Mouse (Mus musculus): Measurements from ENCODE around the gene Ifi211. TPM values are rescaled to one million over a fixed set of nuclear protein-coding genes. Genes with fewer than 3 reads are reported as not detected.
A peak's percentile ranks its signal among the peaks of the same experiment; 100 is the strongest.
"Not testable (repeated sequence)": the region's sequence is repeated elsewhere in the genome, so short reads cannot be mapped to it uniquely, and the experiment has no call there.

Gene Ifi211
- polyA plus RNA-seq, 2 experiments: 1.2 to 1.6 TPM

DNA sequence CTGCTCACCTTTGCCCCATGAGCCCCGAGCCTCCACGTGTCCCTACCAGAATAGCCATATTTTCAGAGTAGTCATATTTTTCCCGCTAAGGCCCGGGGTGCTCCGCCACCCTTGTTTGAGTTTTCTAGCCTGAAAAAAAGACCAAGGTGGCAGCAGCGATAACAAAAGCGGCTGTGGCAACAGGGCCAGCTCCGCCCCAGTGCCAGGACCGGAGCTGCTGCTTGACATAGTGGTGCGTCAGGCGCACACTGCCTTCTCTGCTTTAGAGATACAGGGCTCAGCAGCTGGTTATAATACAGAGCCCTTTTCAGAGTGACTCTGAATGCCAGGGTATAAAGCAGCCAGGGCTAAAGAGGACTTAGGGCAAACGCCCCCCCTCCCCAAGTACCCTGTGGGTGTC, 46.3 kb downstream of the Ifi211 start:
- WGBS (ENCODE audit: insufficient replicate concordance): 62% methylated on average over 12 of the region's 12 CpGs
- Histone ChIP-seq H3K27ac (no peak overlapping the region), H3K4me2 (ENCODE audit: low read depth) (no peak overlapping the region), H3K4me3 (ENCODE audit: insufficient read depth in 1 of 2, low read depth in 2 of 2, low read length in 2 of 2) (no peak overlapping the region), H3K9ac (replicated peaks) (no peak overlapping the region), H3K4me1 (replicated peaks; ENCODE audit: control insufficient read depth in 2 of 2, insufficient read depth in 2 of 2, low read length in 1 of 2) (no peaks in the 10 kb centered on the region), H3K9me3 (ENCODE audit: control insufficient read depth, low read length) (no peaks in the 10 kb centered on the region), H3K27me3 (ENCODE audit: control insufficient read depth, insufficient read depth, low read length) (no peaks in the 10 kb centered on the region), H3K36me3 (replicated peaks; ENCODE audit: control insufficient read depth, insufficient read depth, low read depth) (no peaks in the 10 kb centered on the region)
- TF ChIP-seq CTCF (IDR thresholded peaks at IDR 0.05; ENCODE audit: low read depth) (no peak), EP300 (IDR thresholded peaks at IDR 0.05; ENCODE audit: low read depth) (no peak)
- ATAC-seq (ENCODE audit: insufficient read depth) (peak; percentile 91), DNase-seq (ENCODE audit: low read depth in 3 of 3, low spot score in 3 of 3) (peak; percentile 33 to 45 (median 36))

DNA sequence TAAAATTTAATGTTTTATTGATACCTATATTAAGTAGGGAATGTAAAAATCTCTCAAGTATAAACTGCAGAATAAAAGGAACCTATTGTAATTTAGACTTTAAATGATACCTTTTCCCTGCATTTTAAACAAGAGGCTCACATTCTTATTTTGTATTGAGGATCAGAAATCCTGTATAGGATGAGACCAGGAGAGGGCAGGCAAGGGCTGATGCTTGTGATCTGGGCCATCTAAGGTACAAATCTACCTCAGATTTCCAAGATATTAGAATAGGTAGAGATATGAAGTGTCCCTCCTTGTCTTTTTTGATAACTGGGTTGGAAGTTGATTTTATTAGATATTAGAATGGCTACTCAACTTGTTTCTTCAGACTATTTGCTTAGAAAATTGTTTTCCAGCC, 59.1 kb downstream of the Ifi211 start:
- not testable (repeated sequence) for H3K4me1 ChIP-seq (replicated peaks; ENCODE audit: control insufficient read depth in 2 of 2, insufficient read depth in 2 of 2, low read length in 1 of 2); H3K4me3 ChIP-seq (ENCODE audit: insufficient read depth in 1 of 2, low read depth in 2 of 2, low read length in 2 of 2); ATAC-seq (ENCODE audit: insufficient read depth); DNase-seq (ENCODE audit: low read depth in 3 of 3, low spot score in 3 of 3); H3K36me3 ChIP-seq (replicated peaks; ENCODE audit: control insufficient read depth, insufficient read depth, low read depth); H3K9me3 ChIP-seq (ENCODE audit: control insufficient read depth, low read length); H3K27me3 ChIP-seq (ENCODE audit: control insufficient read depth, insufficient read depth, low read length); H3K27ac ChIP-seq; H3K4me2 ChIP-seq (ENCODE audit: low read depth); H3K9ac ChIP-seq (replicated peaks)
- peak; percentile 15; the same call in 1 of the 2 replicates for TF ChIP-seq CTCF (IDR thresholded peaks at IDR 0.05; ENCODE audit: low read depth)

DNA sequence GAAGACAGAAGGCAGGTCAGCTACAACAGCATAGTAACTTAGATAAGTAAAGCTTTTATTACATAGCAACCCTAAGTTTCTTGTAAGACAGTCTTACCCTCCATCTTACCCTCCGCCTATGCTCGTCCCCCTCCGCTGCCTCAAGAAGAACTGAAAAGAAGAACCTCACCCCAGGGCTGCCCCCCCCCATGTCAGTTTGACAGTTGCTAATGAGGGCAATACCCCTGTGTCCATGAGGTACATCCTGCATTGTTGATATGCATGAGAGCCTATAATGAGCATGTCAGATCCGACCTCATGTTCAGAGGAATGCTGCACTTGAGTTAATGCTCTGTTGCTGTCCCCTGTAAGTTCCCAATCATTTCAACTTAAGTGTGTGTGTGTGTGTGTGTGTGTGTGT, 60.0 kb downstream of the Ifi211 start:
- not testable (repeated sequence) for H3K4me3 ChIP-seq (ENCODE audit: insufficient read depth in 1 of 2, low read depth in 2 of 2, low read length in 2 of 2); DNase-seq (ENCODE audit: low read depth in 3 of 3, low spot score in 3 of 3); H3K27ac ChIP-seq; H3K4me1 ChIP-seq (replicated peaks; ENCODE audit: control insufficient read depth in 2 of 2, insufficient read depth in 2 of 2, low read length in 1 of 2); H3K4me2 ChIP-seq (ENCODE audit: low read depth); H3K27me3 ChIP-seq (ENCODE audit: control insufficient read depth, insufficient read depth, low read length); H3K9ac ChIP-seq (replicated peaks); H3K36me3 ChIP-seq (replicated peaks; ENCODE audit: control insufficient read depth, insufficient read depth, low read depth); H3K9me3 ChIP-seq (ENCODE audit: control insufficient read depth, low read length)
- WGBS (ENCODE audit: insufficient replicate concordance): 76% methylated on average over 4 of the region's 4 CpGs
- peak; percentile 18; the same call in 1 of the 2 replicates for ATAC-seq (ENCODE audit: insufficient read depth)

Other genes with a start within 250 kb of the Ifi211 start
- not detected in 2 replicates for gene Ifi208, start 239.4 kb downstream of the Ifi211 start, polyA plus RNA-seq (2012; rRNA removed)
- gene Ifi208, start 239.4 kb downstream of the Ifi211 start, polyA plus RNA-seq (2014; fragmentation: Nextera tagmentation; extraction: Ambion mirVana): 0.08 TPM in 1 of 2 replicates, not detected in the other
- 1.8 and 2.2 TPM in 2 replicates for gene Ifi207, start 171.3 kb downstream of the Ifi211 start, polyA plus RNA-seq (2012; rRNA removed)
- 1.4 and 2.0 TPM in 2 replicates for gene Ifi207, start 171.3 kb downstream of the Ifi211 start, polyA plus RNA-seq (2014; fragmentation: Nextera tagmentation; extraction: Ambion mirVana)
- 0.95 and 2.3 TPM in 2 replicates for gene Ifi204, start 146.1 kb downstream of the Ifi211 start, polyA plus RNA-seq (2012; rRNA removed)
- 2.9 and 3.3 TPM in 2 replicates for gene Ifi204, start 146.1 kb downstream of the Ifi211 start, polyA plus RNA-seq (2014; fragmentation: Nextera tagmentation; extraction: Ambion mirVana)
- 1.0 and 2.6 TPM in 2 replicates for gene Mndal, start 29.4 kb upstream of the Ifi211 start, polyA plus RNA-seq (2012; rRNA removed)
- 2.0 and 2.8 TPM in 2 replicates for gene Mndal, start 29.4 kb upstream of the Ifi211 start, polyA plus RNA-seq (2014; fragmentation: Nextera tagmentation; extraction: Ambion mirVana)
- 1.1 and 1.4 TPM in 2 replicates for gene Ifi203, start 29.6 kb upstream of the Ifi211 start, polyA plus RNA-seq (2012; rRNA removed)
- 2.1 and 2.9 TPM in 2 replicates for gene Ifi203, start 29.6 kb upstream of the Ifi211 start, polyA plus RNA-seq (2014; fragmentation: Nextera tagmentation; extraction: Ambion mirVana)
- gene Ifi202b, start 69.7 kb upstream of the Ifi211 start, polyA plus RNA-seq (2012; rRNA removed): not detected in 2 replicates
- gene Ifi202b, start 69.7 kb upstream of the Ifi211 start, polyA plus RNA-seq (2014; fragmentation: Nextera tagmentation; extraction: Ambion mirVana): not detected in 2 replicates
- 0.24 and 0.28 TPM in 2 replicates for gene Ifi205, start 118.8 kb upstream of the Ifi211 start, polyA plus RNA-seq (2012; rRNA removed)
- gene Ifi205, start 118.8 kb upstream of the Ifi211 start, polyA plus RNA-seq (2014; fragmentation: Nextera tagmentation; extraction: Ambion mirVana): 0.67 and 0.68 TPM in 2 replicates
- 0.06 and 0.10 TPM in 2 replicates for gene Olfr433, start 127.7 kb upstream of the Ifi211 start, polyA plus RNA-seq (2012; rRNA removed)
- 0.03 and 0.08 TPM in 2 replicates for gene Olfr433, start 127.7 kb upstream of the Ifi211 start, polyA plus RNA-seq (2014; fragmentation: Nextera tagmentation; extraction: Ambion mirVana)
- gene Olfr432, start 136.2 kb upstream of the Ifi211 start, polyA plus RNA-seq (2012; rRNA removed): not detected in 2 replicates
- gene Olfr432, start 136.2 kb upstream of the Ifi211 start, polyA plus RNA-seq (2014; fragmentation: Nextera tagmentation; extraction: Ambion mirVana): not detected in 2 replicates
- not detected in 2 replicates for gene Olfr430, start 153.6 kb upstream of the Ifi211 start, polyA plus RNA-seq (2012; rRNA removed)
- not detected in 2 replicates for gene Olfr430, start 153.6 kb upstream of the Ifi211 start, polyA plus RNA-seq (2014; fragmentation: Nextera tagmentation; extraction: Ambion mirVana)
- gene Olfr429, start 171.3 kb upstream of the Ifi211 start, polyA plus RNA-seq (2012; rRNA removed): not detected in 2 replicates
- not detected in 2 replicates for gene Olfr429, start 171.3 kb upstream of the Ifi211 start, polyA plus RNA-seq (2014; fragmentation: Nextera tagmentation; extraction: Ambion mirVana)
- not detected in 2 replicates for gene Olfr427, start 183.8 kb upstream of the Ifi211 start, polyA plus RNA-seq (2012; rRNA removed)
- gene Olfr427, start 183.8 kb upstream of the Ifi211 start, polyA plus RNA-seq (2014; fragmentation: Nextera tagmentation; extraction: Ambion mirVana): not detected in 2 replicates
- gene Olfr231, start 208.1 kb upstream of the Ifi211 start, polyA plus RNA-seq (2012; rRNA removed): not detected in 2 replicates
- not detected in 2 replicates for gene Olfr231, start 208.1 kb upstream of the Ifi211 start, polyA plus RNA-seq (2014; fragmentation: Nextera tagmentation; extraction: Ambion mirVana)
- gene Olfr424, start 218.5 kb upstream of the Ifi211 start, polyA plus RNA-seq (2012; rRNA removed): not detected in 2 replicates
- gene Olfr424, start 218.5 kb upstream of the Ifi211 start, polyA plus RNA-seq (2014; fragmentation: Nextera tagmentation; extraction: Ambion mirVana): not detected in 2 replicates
- not detected in 2 replicates for gene Olfr420, start 242.6 kb upstream of the Ifi211 start, polyA plus RNA-seq (2012; rRNA removed)
- 0.30 and 1.1 TPM in 2 replicates for gene Olfr420, start 242.6 kb upstream of the Ifi211 start, polyA plus RNA-seq (2014; fragmentation: Nextera tagmentation; extraction: Ambion mirVana)